Mouse (Mus musculus) limb, embryonic 14.5 days (tissue): ENCODE data around the gene Xbp1. TPM values are rescaled to one million over a fixed set of nuclear protein-coding genes. Genes with fewer than 3 reads are reported as not detected.
"Not testable (repeated sequence)": the region's sequence is repeated elsewhere in the genome, so short reads cannot be mapped to it uniquely, and the experiment has no call there.

Source experiments
- ATAC-seq: fragments of 200-750 bp; cut with Nextera tagmentation; 2 replicates; pipeline ENCODE4 v1.8.0; 2017; ENCODE audit warnings: low read depth, moderate number of reproducible peaks, moderate TSS enrichment; ENCODE audit not compliant: low FRiP score
- DNase-seq: peaks from one replicate; pipeline ENCODE4 v3.0.0-alpha.2; 2015; ENCODE audit warnings: low spot score
- H3K27ac ChIP-seq: fragments of 300-500 bp; sonication (generic); replicated peaks from 2 replicates; pipeline ENCODE4 v1.5.1; 2014; ENCODE audit warnings: low read depth, mild to moderate bottlenecking, low read length, moderate library complexity, mixed read lengths
- H3K27me3 ChIP-seq: fragments of 300-500 bp; sonication (generic); 2 replicates; pipeline ENCODE4 v1.6.1; 2014; ENCODE audit warnings: low read length, mixed read lengths; ENCODE audit not compliant: control insufficient read depth, insufficient read depth
- H3K36me3 ChIP-seq: fragments of 300-500 bp; sonication (generic); 2 replicates; pipeline ENCODE4 v1.6.1; 2014; ENCODE audit warnings: mild to moderate bottlenecking, low read length, moderate library complexity, mixed read lengths; ENCODE audit not compliant: control insufficient read depth, insufficient read depth
- H3K4me1 ChIP-seq: fragments of 300-500 bp; sonication (generic); 2 replicates; pipeline ENCODE4 v1.6.1; 2014; ENCODE audit warnings: antibody characterized with exemption, low read length, mixed read lengths; ENCODE audit not compliant: control insufficient read depth, insufficient read depth
- H3K4me2 ChIP-seq: fragments of 300-500 bp; sonication (generic); replicated peaks from 2 replicates; pipeline ENCODE4 v1.6.1; 2014; ENCODE audit warnings: low read depth, mild to moderate bottlenecking, low read length, moderate library complexity; ENCODE audit not compliant: severe bottlenecking
- H3K4me3 ChIP-seq: fragments of 300-500 bp; sonication (generic); replicated peaks from 2 replicates; pipeline ENCODE4 v1.5.1; 2014; ENCODE audit warnings: low read length
- H3K9ac ChIP-seq: fragments of 300-500 bp; sonication (generic); 2 replicates; pipeline ENCODE4 v1.6.1; 2014; ENCODE audit warnings: mild to moderate bottlenecking, low read depth, low read length, moderate library complexity; ENCODE audit not compliant: severe bottlenecking
- H3K9me3 ChIP-seq: fragments of 300-500 bp; sonication (generic); 2 replicates; pipeline ENCODE4 v1.6.1; 2016; ENCODE audit warnings: low read length; ENCODE audit not compliant: control insufficient read depth
- POLR2A ChIP-seq: fragments of 200-500 bp; IDR thresholded peaks from 2 replicates; pipeline ENCODE4 v1.8.0; 2012; ENCODE audit warnings: inconsistent platforms, mild to moderate bottlenecking, moderate library complexity, borderline replicate concordance; ENCODE audit not compliant: insufficient read depth, insufficient read length; ENCODE audit errors: extremely low read depth
- WGBS: fragments of 180-500 bp; shearing (Covaris S2); extraction: QIAGEN DNeasy Blood & Tissue Kit; methylation state at CpG from one replicate; pipeline ENCODE4 v1.1.7; 2014; 5-methylcytosine and 5-hydroxymethylcytosine counted together
- polyA plus RNA-seq, 2 experiments: library from polyadenylated mRNA; depleted of rRNA in 1 of 2; stranded (reverse) in 1 of 2; unstranded in 1 of 2; fragments of >200 nt; fragmentation: Nextera tagmentation in 1 of 2; extraction: Ambion mirVana in 1 of 2; gene quantifications; 2 replicates each; pipeline versions ENCODE4 v1.2.1 to v1.2.3; 2012 to 2014

Xbp1 gene
- polyA plus RNA-seq, 2 experiments, result 97.3 to 200 TPM

- Histone ChIP-seq H3K4me2 (no peak overlapping the region), H3K27me3 (no peaks in the 10 kb centered on the region), H3K4me1 (no peaks in the 10 kb centered on the region), H3K4me3 (no peak overlapping the region), H3K9me3 (no peaks in the 10 kb centered on the region), H3K27ac (no peak overlapping the region), H3K36me3 (no peaks in the 10 kb centered on the region), H3K9ac (no peak overlapping the region)
- ATAC-seq (no peak), DNase-seq (no peak)
- 96% methylated on average over 3 of the region's 3 CpGs for WGBS
- TF ChIP-seq POLR2A, result no peak
Observed at GRCm38 (mm10) chr11:5478831-5479230, 41.6 kb upstream of the Xbp1 start.

GRCm38 (mm10) chr11:5482581-5482980 lies 37.9 kb upstream of the Xbp1 start:
- H3K9ac ChIP-seq, result no peak overlapping the region
- H3K4me2 ChIP-seq, result no peak overlapping the region
- WGBS, result 72% methylated on average over 13 of the region's 13 CpGs
- H3K27me3 ChIP-seq, result no peaks in the 10 kb centered on the region
- no peaks in the 10 kb centered on the region for H3K9me3 ChIP-seq
- H3K36me3 ChIP-seq, result no peaks in the 10 kb centered on the region
- no peak for DNase-seq
- H3K4me3 ChIP-seq, result no peak overlapping the region
- no peak for ATAC-seq
- no peak for TF ChIP-seq POLR2A
- H3K27ac ChIP-seq, result no peak overlapping the region
- H3K4me1 ChIP-seq, result no peaks in the 10 kb centered on the region

GRCm38 (mm10) chr11:5485193-5486011 lies 35.1 kb upstream of the Xbp1 start:
- 17% methylated on average over 15 of the region's 15 CpGs for WGBS
- no peak for TF ChIP-seq POLR2A
- Histone ChIP-seq H3K4me1 (no peaks in the 10 kb centered on the region), H3K9ac (0 out of 2 replicates have a peak overlapping the region, but pooled peaks have one; percentile 3), H3K27ac (no peak overlapping the region), H3K4me3 (peak overlapping the region; percentile 20), H3K4me2 (peak overlapping the region; percentile 45), H3K27me3 (no peaks in the 10 kb centered on the region), H3K36me3 (no peaks in the 10 kb centered on the region), H3K9me3 (no peaks in the 10 kb centered on the region)
- DNase-seq (peak; percentile 92), ATAC-seq (peak; percentile 78)

- H3K4me1 ChIP-seq, H3K4me2 ChIP-seq, H3K36me3 ChIP-seq, H3K27ac ChIP-seq, H3K4me3 ChIP-seq, H3K27me3 ChIP-seq, DNase-seq, H3K9me3 ChIP-seq, ATAC-seq, H3K9ac ChIP-seq: not testable (repeated sequence)
- 89% methylated on average over 10 of the region's 10 CpGs for WGBS
Observed at GRCm38 (mm10) chr11:5489433-5489832, 31.0 kb upstream of the Xbp1 start.

DNA sequence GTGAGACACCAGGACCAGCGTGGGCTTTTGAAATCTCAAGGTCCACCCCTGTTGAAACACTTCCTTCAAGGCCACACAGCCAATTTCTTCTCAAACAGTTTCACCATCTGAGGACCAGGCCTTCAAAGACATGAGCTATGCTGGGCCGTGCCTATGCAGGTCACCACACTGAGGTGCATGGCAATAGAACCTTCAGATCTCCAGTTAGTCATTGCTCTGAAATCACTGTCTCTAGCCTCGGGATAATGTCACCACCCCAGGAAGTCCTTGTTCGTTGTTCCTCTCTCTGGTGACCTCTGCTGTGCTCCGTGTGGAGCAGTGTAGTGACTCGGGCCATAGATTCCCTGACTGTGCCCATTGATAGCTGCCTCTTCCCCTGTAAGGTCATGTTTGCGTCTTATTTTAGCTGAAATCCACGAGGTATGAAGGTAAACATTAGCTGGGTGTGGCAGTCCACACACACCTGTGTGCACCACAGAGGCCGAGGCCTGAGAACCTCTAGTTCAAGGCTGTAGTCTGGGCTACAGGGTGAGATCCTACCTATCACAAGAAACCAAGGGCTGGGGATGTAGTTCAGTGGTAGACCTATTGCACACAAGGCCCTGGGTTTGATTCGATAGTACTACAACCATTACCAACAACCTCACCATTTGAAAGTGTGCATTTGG lies 29.3 kb upstream of the Xbp1 start:
- WGBS, result 84% methylated on average over 10 of the region's 10 CpGs
- no peak for TF ChIP-seq POLR2A
- Histone ChIP-seq H3K27me3 (no peaks in the 10 kb centered on the region), H3K27ac (no peak overlapping the region), H3K36me3 (no peaks in the 10 kb centered on the region), H3K9me3 (no peaks in the 10 kb centered on the region), H3K4me2 (no peak overlapping the region), H3K4me3 (no peak overlapping the region), H3K9ac (no peak overlapping the region), H3K4me1 (no peaks in the 10 kb centered on the region)
- ATAC-seq, result no peak
- no peak for DNase-seq
